Mouse (Mus musculus) frontal cortex, adult 2 months (tissue): Measurements from ENCODE around the gene Il17rb. TPM values are rescaled to one million over a fixed set of nuclear protein-coding genes. Genes with fewer than 3 reads are reported as not detected.
A peak's percentile ranks its signal among the peaks of the same experiment; 100 is the strongest.

ENCODE experiments used
- DNase-seq, 2 experiments: peaks; one replicate each; pipeline ENCODE4 v3.0.0; 2022; ENCODE audit warnings: low spot score in 1 of 2; ENCODE audit errors: extremely low spot score in 1 of 2
- polyA plus RNA-seq: library from polyadenylated mRNA; depleted of rRNA; stranded (reverse); fragments of >200 nt; gene quantifications from 2 replicates; pipeline ENCODE4 v1.2.3, GENCODE M21; 2012; rRNA removed

The Il17rb gene
- polyA plus RNA-seq = 1.2 and 1.8 TPM in 2 replicates

- DNase-seq = peak in 1 of 2 experiments; percentile 35
Observed at GRCm38 (mm10) chr14:30008733-30009575, at the start of gene Il17rb, which contains the start of gene Chdh. Gene Il17rb (minus strand): TSS chr14:30008896. Gene Chdh (plus strand): TSS chr14:30009023.

GRCm38 (mm10) chr14:30056031-30056766 lies 47.5 kb upstream of the Il17rb start:
- DNase-seq = no peak

GRCm38 (mm10) chr14:30054922-30055321 lies 46.2 kb upstream of the Il17rb start:
- no peak for DNase-seq

- no peak for DNase-seq
Observed at GRCm38 (mm10) chr14:30050280-30050679, 41.6 kb upstream of the Il17rb start.

GRCm38 (mm10) chr14:30048049-30048448 lies 39.4 kb upstream of the Il17rb start:
- no peak for DNase-seq

- DNase-seq = no peak
Observed at GRCm38 (mm10) chr14:30046976-30047375, 38.3 kb upstream of the Il17rb start.

GRCm38 (mm10) chr14:30045704-30046220 lies 37.1 kb upstream of the Il17rb start:
- no peak for DNase-seq

GRCm38 (mm10) chr14:30045239-30045638 lies 36.5 kb upstream of the Il17rb start:
- no peak for DNase-seq

GRCm38 (mm10) chr14:30043356-30043940 lies 34.8 kb upstream of the Il17rb start:
- DNase-seq = no peak

- DNase-seq = no peak
Observed at GRCm38 (mm10) chr14:30041836-30042235, 33.1 kb upstream of the Il17rb start.

- no peak for DNase-seq
Observed at GRCm38 (mm10) chr14:30039413-30039812, 30.7 kb upstream of the Il17rb start.

- DNase-seq = no peak
Observed at GRCm38 (mm10) chr14:30038431-30038830, 29.7 kb upstream of the Il17rb start.

- DNase-seq = no peak
Observed at GRCm38 (mm10) chr14:30033405-30033804, 24.7 kb upstream of the Il17rb start.

- DNase-seq = no peak
Observed at GRCm38 (mm10) chr14:30027378-30027777, 18.7 kb upstream of the Il17rb start.

- no peak for DNase-seq
Observed at GRCm38 (mm10) chr14:30024387-30024786, 15.7 kb upstream of the Il17rb start.

GRCm38 (mm10) chr14:30022471-30022870 lies 13.8 kb upstream of the Il17rb start:
- DNase-seq = no peak

- DNase-seq = no peak
Observed at GRCm38 (mm10) chr14:30019792-30020575, 11.3 kb upstream of the Il17rb start.

- no peak for DNase-seq
Observed at GRCm38 (mm10) chr14:30019375-30019774, 10.7 kb upstream of the Il17rb start.

- DNase-seq = no peak
Observed at GRCm38 (mm10) chr14:30018846-30019245, 10.2 kb upstream of the Il17rb start.

GRCm38 (mm10) chr14:30018463-30018801 lies 9.7 kb upstream of the Il17rb start:
- no peak for DNase-seq
